Mouse (Mus musculus) ES-Bruce4 (cell line): Measurements from ENCODE around the gene Retreg1.

Experiments
- CTCF ChIP-seq: IDR thresholded peaks from one replicate; pipeline ENCODE4 v1.8.1; 2011; ENCODE audit warnings: low read depth, low read length
- EP300 ChIP-seq: IDR thresholded peaks from 2 replicates; pipeline ENCODE4 v1.6.1; 2011; ENCODE audit warnings: low read depth, low read length; ENCODE audit not compliant: insufficient read depth

DNA sequence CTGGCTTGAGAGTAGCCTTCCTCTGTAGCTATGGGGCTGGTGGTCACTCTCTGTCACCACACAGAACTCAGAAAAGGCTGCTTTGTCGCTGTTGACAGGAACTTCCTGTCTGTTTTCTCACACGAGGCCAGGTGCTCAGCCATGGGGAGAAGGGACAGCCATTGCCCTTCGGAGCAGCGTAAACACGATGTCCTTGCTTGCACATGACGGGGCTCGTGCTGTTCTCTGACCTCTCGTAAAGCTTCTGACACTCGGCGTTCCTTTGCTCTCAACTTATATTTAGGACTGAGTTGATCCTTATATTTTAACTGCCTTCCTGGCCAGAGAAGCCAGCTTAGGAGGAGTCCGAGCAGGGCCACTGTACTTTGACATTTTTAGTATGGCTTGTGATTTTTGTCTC is 86.5 kb downstream of the Retreg1 start:
- TF ChIP-seq CTCF, result no peak
- TF ChIP-seq EP300, result no peak
